Mouse (Mus musculus) spleen, postnatal 36 days (tissue): ENCODE measurements around the gene Enox1.
"Not testable (repeated sequence)": the region's sequence is repeated elsewhere in the genome, so short reads cannot be mapped to it uniquely, and the experiment has no call there.

Experiments
- DNase-seq, 2 experiments: peaks; one replicate each; pipeline ENCODE4 v3.0.0; 2022; ENCODE audit warnings: low spot score in 2 of 2, mixed read lengths in 1 of 2

Enox1 gene

GRCm38 (mm10) chr14:77156222-77156910, at the start of gene Enox1:
Gene Enox1, plus strand, starts transcription at chr14:77156763.
- no peak for DNase-seq

DNA sequence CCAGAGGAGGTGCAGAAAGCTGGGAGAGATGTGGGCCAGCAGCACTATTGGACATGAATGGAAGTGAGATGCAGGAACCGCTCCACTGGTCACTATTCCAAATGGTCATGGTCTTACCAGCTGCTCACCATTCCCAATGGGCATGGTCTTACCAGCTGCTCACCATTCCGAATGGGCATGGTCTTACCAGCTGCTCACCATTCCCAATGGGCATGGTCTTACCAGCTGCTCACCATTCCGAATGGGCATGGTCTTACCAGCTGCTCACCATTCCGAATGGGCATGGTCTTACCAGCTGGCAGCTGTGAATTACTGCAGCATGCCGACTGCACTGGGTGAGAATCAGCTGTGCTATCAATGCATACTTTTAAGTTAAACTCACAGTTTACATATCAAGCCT, 45.9 kb upstream of the Enox1 start:
- not testable (repeated sequence) for DNase-seq

- DNase-seq, result no peak
Observed at GRCm38 (mm10) chr14:77130612-77131011, 26.0 kb upstream of the Enox1 start.

- no peak for DNase-seq
Observed at GRCm38 (mm10) chr14:77136936-77137335, 19.6 kb upstream of the Enox1 start.

DNA sequence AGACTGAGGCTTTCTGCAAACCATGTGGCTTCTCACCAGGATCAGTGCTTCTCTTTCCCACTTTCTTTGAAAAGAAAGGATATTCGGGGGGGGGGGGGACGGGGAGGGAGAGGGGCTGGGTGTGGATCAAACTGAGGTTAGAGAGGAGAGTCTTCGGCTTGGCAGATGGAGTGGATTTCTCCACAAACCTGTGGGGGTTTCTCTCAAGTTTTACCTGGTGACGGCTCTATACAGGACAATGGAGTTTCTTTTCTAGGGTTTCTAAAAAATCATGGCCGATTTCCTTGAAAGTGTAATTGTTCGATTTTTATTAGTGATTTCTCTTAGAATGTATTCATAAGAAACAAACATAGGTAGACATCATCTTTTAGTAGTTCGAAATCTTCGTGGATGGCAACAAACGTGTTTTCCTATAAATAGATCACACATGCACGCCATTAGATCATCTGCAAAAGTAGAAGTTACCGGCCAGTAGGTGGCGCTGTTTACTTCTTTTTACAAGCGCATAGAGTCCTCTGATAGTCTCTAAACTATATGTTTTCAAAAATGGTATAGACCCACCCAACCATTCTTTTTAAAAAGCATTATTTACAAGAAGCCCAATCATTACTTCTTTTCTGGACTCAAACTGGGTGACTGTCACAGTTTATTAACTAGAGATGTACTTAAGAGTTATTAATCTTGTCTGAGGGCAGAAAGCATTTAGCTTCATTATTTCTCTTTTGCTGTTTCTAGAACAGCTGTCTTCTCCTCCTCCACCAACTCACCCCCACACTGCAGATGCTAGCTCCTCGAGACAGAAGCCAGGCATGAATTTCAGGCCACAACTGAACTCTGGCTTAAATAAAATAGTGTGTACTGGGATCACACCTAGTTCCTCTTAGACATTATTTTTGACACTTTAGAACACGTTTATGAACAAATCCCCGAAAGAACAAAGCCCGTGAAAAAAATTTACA, 15.0 kb upstream of the Enox1 start:
- peak; percentile 26 to 40 for DNase-seq

DNA sequence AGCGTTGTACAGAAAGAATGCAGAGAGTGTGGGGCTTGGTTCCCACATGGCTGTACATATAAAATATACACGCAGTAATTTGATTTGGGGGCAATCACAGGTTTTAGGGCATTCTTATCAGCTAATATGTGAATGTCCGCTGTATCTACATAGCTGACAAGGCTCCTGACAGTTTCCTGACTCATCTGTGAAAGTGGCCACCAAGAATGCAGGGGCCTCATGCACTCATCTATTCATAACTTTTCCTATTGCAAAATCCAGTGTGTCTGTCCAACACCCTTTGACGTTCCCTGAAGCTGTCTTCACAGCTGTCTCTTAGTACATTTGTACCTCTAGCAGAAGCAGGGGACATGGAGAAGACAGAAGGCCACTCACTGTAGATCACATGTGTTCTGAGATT, 11.5 kb upstream of the Enox1 start:
- no peak for DNase-seq

DNA sequence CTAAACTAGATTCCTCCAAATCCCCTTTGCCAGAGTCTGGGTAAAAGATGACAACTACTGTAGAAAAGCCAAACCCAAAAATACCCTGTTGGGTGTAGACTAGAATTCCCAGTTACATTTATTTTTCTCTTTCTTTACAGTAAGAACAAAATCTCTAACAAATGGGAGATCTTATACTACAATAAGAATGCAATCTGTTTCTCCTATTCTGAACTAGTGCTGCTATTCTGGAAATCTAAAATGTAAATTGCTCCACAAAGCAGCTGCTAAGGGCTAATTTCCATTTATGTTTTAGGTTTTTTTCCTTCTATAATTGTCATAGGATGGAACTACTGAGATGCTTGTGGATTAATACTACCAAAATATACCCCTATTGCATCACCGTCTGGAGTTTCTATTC, 8.9 kb upstream of the Enox1 start:
- DNase-seq, result no peak

GRCm38 (mm10) chr14:77150556-77150955, 6.0 kb upstream of the Enox1 start:
- no peak for DNase-seq

DNA sequence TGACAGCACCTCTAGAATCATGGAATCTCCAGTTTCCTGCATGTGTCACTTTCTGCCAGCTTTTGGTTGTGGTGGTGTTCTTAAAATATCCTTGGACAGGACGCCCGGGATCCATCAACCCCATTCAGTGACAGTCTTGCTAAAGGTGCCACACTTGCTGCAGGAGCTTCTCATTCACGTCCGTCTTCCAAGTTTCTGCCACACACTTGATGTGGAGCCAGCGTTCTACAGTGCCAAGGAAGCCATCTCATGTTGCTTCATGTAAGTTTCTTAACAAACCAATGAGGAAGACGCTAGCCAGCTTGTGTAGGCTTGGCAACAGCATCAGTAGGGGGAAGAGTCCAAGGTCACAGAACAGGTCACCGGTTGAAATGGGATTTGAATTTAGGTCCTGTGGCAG, 5.1 kb upstream of the Enox1 start:
- DNase-seq, result no peak

GRCm38 (mm10) chr14:77156911-77157504, 445 bp downstream of the Enox1 start:
- DNase-seq, result no peak

DNA sequence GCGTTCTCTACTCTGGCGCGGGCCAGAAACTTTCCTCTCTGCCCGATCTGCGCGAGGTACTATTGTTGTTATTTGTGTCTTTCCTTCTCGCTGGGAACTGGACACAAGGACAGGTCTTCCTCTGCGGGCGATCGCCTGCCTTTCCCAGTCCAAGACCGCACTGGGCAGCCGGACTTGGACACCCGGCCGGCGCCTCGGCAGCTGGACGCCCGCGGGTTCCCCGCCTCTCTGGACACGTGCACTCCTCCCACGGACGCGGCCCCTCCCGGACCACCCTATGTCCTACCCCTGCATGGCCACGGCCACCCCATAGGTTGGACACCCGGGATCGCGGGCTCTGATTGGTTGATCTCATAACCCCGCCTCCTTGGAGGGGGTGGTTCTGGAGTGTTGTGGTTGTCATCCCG, 945 bp downstream of the Enox1 start:
- no peak for DNase-seq

DNA sequence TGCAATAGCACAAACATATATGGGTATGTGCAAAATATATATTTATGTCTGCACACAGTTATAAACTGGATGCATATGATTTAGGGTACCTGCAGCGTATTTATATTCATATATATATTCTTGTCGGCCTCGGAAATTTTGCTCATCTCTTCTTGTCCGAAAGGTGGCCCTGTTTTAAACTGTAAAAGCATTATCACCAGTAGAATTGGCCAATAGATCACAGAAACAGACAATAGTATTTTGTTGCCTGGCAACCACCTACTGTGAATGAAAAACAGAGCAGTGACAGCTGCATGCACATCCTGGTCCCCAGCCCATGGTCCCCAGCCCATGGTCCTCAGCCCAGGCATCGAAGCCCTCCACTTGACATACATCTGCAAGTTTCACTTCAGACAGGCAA, 2.8 kb downstream of the Enox1 start:
- no peak for DNase-seq

- DNase-seq, result no peak
Observed at GRCm38 (mm10) chr14:77162496-77162895, 5.9 kb downstream of the Enox1 start.

- no peak for DNase-seq
Observed at GRCm38 (mm10) chr14:77164396-77164795, 7.8 kb downstream of the Enox1 start.

DNA sequence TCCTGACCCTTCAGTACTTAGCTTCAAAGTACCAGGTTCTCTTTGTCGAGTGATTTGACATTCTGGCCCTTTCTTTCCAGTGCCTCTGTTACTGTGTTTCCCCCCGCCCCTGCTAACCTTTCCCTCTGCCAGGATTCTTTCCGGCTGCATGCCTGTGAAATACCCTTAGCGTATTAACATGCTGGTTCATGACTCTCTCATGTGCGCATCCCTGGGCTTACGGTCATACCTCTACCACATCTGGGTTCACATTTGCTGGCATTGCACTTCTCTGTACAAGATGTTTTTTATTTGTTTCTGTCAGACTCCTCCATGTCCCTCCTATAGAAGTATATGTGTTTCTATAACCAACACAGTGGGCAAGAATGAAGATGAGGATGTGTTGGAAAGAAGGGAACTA, 11.6 kb downstream of the Enox1 start:
- no peak for DNase-seq

DNA sequence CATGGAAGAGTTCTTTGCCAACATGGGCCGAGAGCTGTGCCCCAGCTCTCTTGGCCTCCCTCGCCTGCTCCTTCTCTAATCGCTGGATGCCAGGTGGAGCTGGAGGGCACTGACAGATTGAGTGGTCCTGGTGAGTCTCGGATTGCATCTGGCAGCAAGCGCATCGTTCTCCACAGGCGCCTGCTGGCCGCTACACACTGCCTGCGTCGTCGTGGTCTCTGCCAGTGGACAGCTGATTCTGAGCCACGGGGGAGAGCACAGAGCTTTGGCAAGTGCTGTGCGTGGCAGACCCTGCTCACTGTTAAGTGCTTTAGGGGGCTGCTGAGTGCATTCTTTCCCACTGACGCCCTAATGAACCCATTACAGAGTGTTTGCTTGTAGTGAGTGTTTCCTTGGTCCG, 17.9 kb downstream of the Enox1 start:
- no peak for DNase-seq

- DNase-seq, result no peak
Observed at GRCm38 (mm10) chr14:77174931-77175330, 18.4 kb downstream of the Enox1 start.

- DNase-seq, result no peak
Observed at GRCm38 (mm10) chr14:77180241-77180640, 23.7 kb downstream of the Enox1 start.

- no peak for DNase-seq
Observed at GRCm38 (mm10) chr14:77180753-77181374, 24.3 kb downstream of the Enox1 start.

- no peak for DNase-seq
Observed at GRCm38 (mm10) chr14:77183491-77183890, 26.9 kb downstream of the Enox1 start.

- DNase-seq, result no peak
Observed at GRCm38 (mm10) chr14:77190158-77190557, 33.6 kb downstream of the Enox1 start.
